Mouse (Mus musculus) intestine, embryonic 15.5 days (tissue): ENCODE data around the gene Klhl29. TPM values are rescaled to one million over a fixed set of nuclear protein-coding genes. Genes with fewer than 3 reads are reported as not detected.

Source experiments
- ATAC-seq: fragments of 200-750 bp; cut with Nextera tagmentation; 2 replicates; pipeline ENCODE4 v1.8.0; 2017; ENCODE audit warnings: moderate TSS enrichment, moderate library complexity
- H3K27ac ChIP-seq: fragments of 300-500 bp; sonication (generic); 2 replicates; pipeline ENCODE4 v1.5.1; 2015; ENCODE audit warnings: mild to moderate bottlenecking, inconsistent platforms
- H3K27me3 ChIP-seq: fragments of 300-500 bp; sonication (generic); replicated peaks from 2 replicates; pipeline ENCODE4 v1.6.1; 2015; ENCODE audit warnings: inconsistent platforms
- H3K36me3 ChIP-seq: fragments of 300-500 bp; sonication (generic); 2 replicates; pipeline ENCODE4 v1.6.1; 2015; ENCODE audit warnings: inconsistent platforms
- H3K4me1 ChIP-seq: fragments of 300-500 bp; sonication (generic); replicated peaks from 2 replicates; pipeline ENCODE4 v1.6.1; 2015; ENCODE audit warnings: inconsistent platforms
- H3K4me2 ChIP-seq: fragments of 300-500 bp; sonication (generic); replicated peaks from 2 replicates; pipeline ENCODE4 v1.6.1; 2015; ENCODE audit warnings: mild to moderate bottlenecking, inconsistent platforms
- H3K4me3 ChIP-seq: fragments of 300-500 bp; sonication (generic); replicated peaks from 2 replicates; pipeline ENCODE4 v1.5.1; 2015; ENCODE audit warnings: inconsistent platforms
- H3K9ac ChIP-seq: fragments of 300-500 bp; sonication (generic); 2 replicates; pipeline ENCODE4 v1.6.1; 2015; ENCODE audit warnings: inconsistent platforms
- H3K9me3 ChIP-seq: fragments of 300-500 bp; sonication (generic); 2 replicates; pipeline ENCODE4 v1.6.1; 2016; ENCODE audit warnings: inconsistent platforms
- WGBS: fragments of 180-500 bp; shearing (Covaris S2); methylation state at CpG from one replicate; pipeline ENCODE4 v1.1.7; 2015; 5-methylcytosine and 5-hydroxymethylcytosine counted together
- polyA plus RNA-seq: library from polyadenylated mRNA; unstranded; fragments of >200 nt; fragmentation: Nextera tagmentation; extraction: Ambion mirVana; gene quantifications from 2 replicates; pipeline ENCODE4 v1.2.1, GENCODE M21; 2015

Gene Klhl29
- polyA plus RNA-seq, 1 experiment from 2014 or later: 0.94 TPM

- WGBS: 69% methylated on average over 5 of the region's 5 CpGs
Observed at GRCm38 (mm10) chr12:5203385-5203784, 172.1 kb downstream of the Klhl29 start.

GRCm38 (mm10) chr12:5198254-5198653 is 177.2 kb downstream of the Klhl29 start:
- Histone ChIP-seq H3K4me3 (no peak overlapping the region), H3K9ac (no peak overlapping the region), H3K4me2 (no peak overlapping the region), H3K4me1 (no peaks in the 10 kb centered on the region), H3K27ac (no peak overlapping the region), H3K36me3 (no peaks in the 10 kb centered on the region), H3K27me3 (no peaks in the 10 kb centered on the region), H3K9me3 (no peaks in the 10 kb centered on the region)
- ATAC-seq: peak; percentile 62
- WGBS: 17% methylated on average over 4 of the region's 4 CpGs

More at GRCm38 (mm10) chr12:5203385-5203784, 172.1 kb downstream of the Klhl29 start:
- Histone ChIP-seq H3K9me3 (no peaks in the 10 kb centered on the region), H3K36me3 (no peaks in the 10 kb centered on the region; the same call in 1 of the 2 replicates), H3K4me1 (0 out of 2 replicates have a peak, but pooled peaks cover 8% of the 10 kb centered on the region), H3K4me2 (no peak overlapping the region), H3K27ac (no peak overlapping the region), H3K27me3 (no peaks in the 10 kb centered on the region), H3K4me3 (no peak overlapping the region), H3K9ac (no peak overlapping the region)
- ATAC-seq: no peak

GRCm38 (mm10) chr12:5194176-5194575 is 181.3 kb downstream of the Klhl29 start:
- H3K9me3 ChIP-seq: no peaks in the 10 kb centered on the region
- ATAC-seq: no peak
- no peak overlapping the region for H3K4me2 ChIP-seq
- peaks cover 7% of the 10 kb centered on the region for H3K4me1 ChIP-seq
- 51% methylated on average over 6 of the region's 6 CpGs for WGBS
- H3K27me3 ChIP-seq: no peaks in the 10 kb centered on the region
- H3K4me3 ChIP-seq: no peak overlapping the region
- H3K36me3 ChIP-seq: no peaks in the 10 kb centered on the region
- no peak overlapping the region for H3K9ac ChIP-seq
- no peak overlapping the region for H3K27ac ChIP-seq

GRCm38 (mm10) chr12:5192380-5192718 is 183.1 kb downstream of the Klhl29 start:
- ATAC-seq: no peak

DNA sequence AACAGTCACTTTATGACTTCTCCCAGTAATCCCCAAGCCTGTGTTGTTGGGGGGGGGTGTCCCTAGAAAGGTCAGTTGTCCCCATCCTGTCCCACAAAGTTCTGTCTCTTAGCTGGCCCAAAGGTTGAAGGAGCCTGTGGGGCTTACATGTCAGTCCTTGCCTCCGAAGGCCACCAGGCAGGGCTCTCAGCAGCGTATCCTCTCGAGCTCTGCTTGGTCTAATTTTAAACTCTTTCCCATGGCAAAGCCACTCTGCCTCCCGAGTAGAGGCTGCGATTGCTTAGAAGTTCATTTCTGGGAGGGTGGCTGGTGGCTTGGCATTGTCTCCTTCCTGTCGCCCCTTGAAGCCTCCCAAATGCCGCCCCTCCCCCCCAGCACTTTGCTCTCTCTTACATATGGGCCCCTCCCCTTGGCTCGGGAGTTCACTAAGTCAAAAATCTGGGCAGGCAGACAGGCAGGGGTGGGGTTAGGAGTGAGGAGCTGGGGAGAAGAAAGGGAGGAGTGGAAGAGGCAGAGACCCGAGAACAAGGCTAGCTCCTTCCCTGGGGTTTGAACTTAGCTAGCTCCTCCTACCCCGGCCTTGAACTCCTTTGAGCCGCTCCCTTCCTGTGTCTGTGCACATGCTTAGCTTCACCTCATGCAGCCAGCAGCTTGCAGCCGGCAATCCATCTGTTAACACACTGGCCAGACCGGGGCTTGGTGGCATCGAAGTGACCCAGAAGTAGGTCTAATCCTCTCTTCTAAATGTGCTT is 183.7 kb downstream of the Klhl29 start:
- H3K4me3 ChIP-seq: no peak overlapping the region
- H3K9me3 ChIP-seq: no peaks in the 10 kb centered on the region
- no peak overlapping the region for H3K9ac ChIP-seq
- H3K27ac ChIP-seq: peak overlapping the region; percentile 61
- H3K27me3 ChIP-seq: no peaks in the 10 kb centered on the region
- no peaks in the 10 kb centered on the region for H3K36me3 ChIP-seq
- peak overlapping the region; percentile 38 for H3K4me2 ChIP-seq
- H3K4me1 ChIP-seq: peaks cover 11% of the 10 kb centered on the region
- 13% methylated on average over 14 of the region's 14 CpGs for WGBS
- peak; percentile 81 for ATAC-seq

More at GRCm38 (mm10) chr12:5192380-5192718, 183.1 kb downstream of the Klhl29 start:
- Histone ChIP-seq H3K4me3 (no peak overlapping the region), H3K9me3 (no peaks in the 10 kb centered on the region), H3K9ac (no peak overlapping the region), H3K4me2 (peak overlapping the region; percentile 38), H3K27me3 (no peaks in the 10 kb centered on the region), H3K36me3 (no peaks in the 10 kb centered on the region), H3K4me1 (peaks cover 11% of the 10 kb centered on the region), H3K27ac (no peak overlapping the region)
- 60% methylated on average over 9 of the region's 9 CpGs for WGBS

GRCm38 (mm10) chr12:5191206-5191605 is 184.3 kb downstream of the Klhl29 start:
- ATAC-seq: no peak
- no peak overlapping the region; the same call in 1 of the 2 replicates for H3K4me2 ChIP-seq
- H3K4me3 ChIP-seq: no peak overlapping the region
- H3K9me3 ChIP-seq: no peaks in the 10 kb centered on the region
- peaks cover 13% of the 10 kb centered on the region for H3K4me1 ChIP-seq
- no peaks in the 10 kb centered on the region for H3K36me3 ChIP-seq
- H3K27ac ChIP-seq: no peak overlapping the region
- WGBS: 56% methylated on average over 4 of the region's 4 CpGs
- no peaks in the 10 kb centered on the region for H3K27me3 ChIP-seq
- no peak overlapping the region for H3K9ac ChIP-seq

DNA sequence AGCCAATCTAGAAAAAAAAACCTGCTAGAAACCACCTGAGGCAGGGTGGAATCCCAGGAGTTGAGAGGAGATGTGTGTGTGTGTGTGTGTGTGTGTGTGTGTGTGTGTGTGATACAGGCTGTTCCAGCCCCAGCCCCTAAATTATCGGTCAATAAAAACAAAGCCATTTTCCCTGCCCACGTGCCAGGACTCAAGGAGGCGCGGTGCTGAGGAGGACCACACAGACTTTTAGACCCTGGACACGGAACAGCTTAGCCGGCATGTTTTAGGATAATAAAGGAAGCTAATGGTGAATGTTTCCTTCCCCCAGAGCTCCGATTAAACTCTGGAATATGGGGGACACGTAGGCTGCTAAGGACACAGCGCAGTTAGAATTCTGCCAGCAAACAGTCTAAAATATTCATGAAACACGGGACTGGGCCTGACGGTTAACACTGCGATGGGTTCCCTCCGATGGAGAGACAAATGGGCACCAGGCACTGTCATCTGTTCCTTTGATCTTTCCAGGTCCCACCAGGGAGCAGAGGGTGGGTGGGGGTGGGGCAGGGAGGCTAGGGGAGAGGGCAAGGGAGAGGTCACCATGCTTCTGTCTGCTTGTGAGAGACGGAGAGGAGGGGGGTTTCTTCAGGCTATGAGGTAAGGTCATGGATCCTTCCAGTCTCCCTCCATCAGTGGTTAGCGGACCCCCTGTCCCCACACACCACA is 185.9 kb downstream of the Klhl29 start:
- Histone ChIP-seq H3K4me1 (peaks cover 13% of the 10 kb centered on the region), H3K27me3 (no peaks in the 10 kb centered on the region), H3K4me3 (no peak overlapping the region), H3K36me3 (no peaks in the 10 kb centered on the region), H3K9ac (no peak overlapping the region), H3K4me2 (no peak overlapping the region), H3K27ac (no peak overlapping the region), H3K9me3 (no peaks in the 10 kb centered on the region)
- WGBS: 47% methylated on average over 15 of the region's 15 CpGs
- no peak for ATAC-seq

DNA sequence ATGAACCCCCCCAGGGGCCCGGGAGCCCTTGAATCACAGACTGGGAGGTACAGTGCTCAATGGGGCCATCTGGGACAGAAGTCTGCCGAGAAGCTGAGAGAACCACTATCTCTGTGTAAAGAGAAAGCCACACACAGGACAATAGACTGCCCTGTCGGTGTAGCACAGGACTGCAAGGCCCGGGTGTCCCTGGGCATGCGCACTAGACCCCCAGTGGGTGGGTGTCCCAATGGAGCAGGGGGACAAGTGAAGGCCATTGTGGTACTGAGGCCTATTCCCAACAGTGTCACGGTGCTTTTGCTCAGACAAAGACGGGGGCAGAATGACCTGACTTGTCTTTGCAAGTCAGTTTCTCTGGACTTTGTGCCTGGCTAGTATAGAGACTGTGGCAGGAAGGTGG is 186.6 kb downstream of the Klhl29 start:
- Histone ChIP-seq H3K4me2 (no peak overlapping the region), H3K36me3 (no peaks in the 10 kb centered on the region), H3K27me3 (no peaks in the 10 kb centered on the region), H3K4me1 (peaks cover 13% of the 10 kb centered on the region), H3K27ac (no peak overlapping the region), H3K9me3 (no peaks in the 10 kb centered on the region), H3K4me3 (no peak overlapping the region), H3K9ac (no peak overlapping the region)
- ATAC-seq: no peak
- 63% methylated on average over 7 of the region's 7 CpGs for WGBS

GRCm38 (mm10) chr12:5187773-5188333 is 187.6 kb downstream of the Klhl29 start:
- Histone ChIP-seq H3K9me3 (no peaks in the 10 kb centered on the region), H3K9ac (no peak overlapping the region), H3K4me1 (peaks cover 13% of the 10 kb centered on the region), H3K4me3 (no peak overlapping the region), H3K4me2 (no peak overlapping the region), H3K27me3 (no peaks in the 10 kb centered on the region), H3K36me3 (no peaks in the 10 kb centered on the region), H3K27ac (no peak overlapping the region)
- ATAC-seq: no peak
- 89% methylated on average over 2 of the region's 2 CpGs for WGBS

DNA sequence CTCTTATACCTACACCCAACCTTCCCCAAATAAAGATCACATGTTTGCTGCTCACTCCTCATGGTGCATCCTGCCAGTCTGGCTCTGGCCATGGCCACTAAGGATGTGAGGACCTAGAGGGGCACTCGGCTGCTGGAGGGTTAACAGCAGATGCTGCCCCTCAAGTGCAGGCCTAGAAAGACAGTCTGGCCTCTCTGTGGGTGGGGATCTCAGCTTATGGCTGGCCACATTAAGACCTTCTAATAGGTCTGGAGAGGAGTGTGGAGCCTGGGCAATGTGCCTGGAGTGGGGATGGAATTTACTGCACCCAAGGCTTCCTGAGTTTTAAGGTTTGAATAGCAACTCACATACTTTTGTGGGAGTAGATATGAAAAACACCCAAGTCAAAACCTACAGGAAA is 188.8 kb downstream of the Klhl29 start:
- no peak overlapping the region for H3K27ac ChIP-seq
- ATAC-seq: no peak
- H3K36me3 ChIP-seq: no peaks in the 10 kb centered on the region
- no peak overlapping the region for H3K4me3 ChIP-seq
- no peaks in the 10 kb centered on the region for H3K27me3 ChIP-seq
- H3K4me2 ChIP-seq: no peak overlapping the region
- H3K9ac ChIP-seq: no peak overlapping the region
- H3K4me1 ChIP-seq: peaks cover 9% of the 10 kb centered on the region
- 55% methylated on average over 1 of the region's 1 CpGs for WGBS
- no peaks in the 10 kb centered on the region for H3K9me3 ChIP-seq

DNA sequence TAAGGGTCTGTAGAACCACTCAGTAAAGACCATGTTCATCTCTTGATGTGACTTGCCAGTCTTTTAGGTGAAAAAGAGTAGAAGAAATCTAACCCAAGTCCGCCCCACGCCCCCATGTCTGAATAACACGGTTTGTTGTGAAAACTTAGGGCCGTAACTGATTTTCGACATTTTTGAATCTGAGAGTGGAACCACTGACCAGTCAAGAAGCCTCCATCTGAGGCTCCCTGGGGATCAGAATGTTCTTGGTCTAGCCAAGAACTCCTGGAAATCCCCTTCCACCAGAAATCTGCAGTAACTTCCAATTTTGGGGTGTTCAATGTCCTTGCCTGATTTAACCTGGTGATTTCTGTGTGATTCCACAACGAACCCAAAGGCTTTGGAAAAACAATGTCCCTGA is 189.9 kb downstream of the Klhl29 start:
- Histone ChIP-seq H3K9ac (no peak overlapping the region), H3K36me3 (no peaks in the 10 kb centered on the region), H3K27ac (no peak overlapping the region), H3K9me3 (no peaks in the 10 kb centered on the region), H3K4me2 (no peak overlapping the region), H3K4me3 (no peak overlapping the region), H3K4me1 (0 out of 2 replicates have a peak, but pooled peaks cover 6% of the 10 kb centered on the region), H3K27me3 (no peaks in the 10 kb centered on the region)
- no peak for ATAC-seq
- 91% methylated on average over 6 of the region's 6 CpGs for WGBS

- H3K4me2 ChIP-seq: no peak overlapping the region
- WGBS: 91% methylated on average over 4 of the region's 4 CpGs
Observed at GRCm38 (mm10) chr12:5182586-5182985, 192.9 kb downstream of the Klhl29 start.

More at GRCm38 (mm10) chr12:5182586-5182985, 192.9 kb downstream of the Klhl29 start:
- no peak overlapping the region for H3K9ac ChIP-seq
- H3K27ac ChIP-seq: no peak overlapping the region
- 0 out of 2 replicates have a peak, but pooled peaks cover 2% of the 10 kb centered on the region for H3K4me1 ChIP-seq
- no peaks in the 10 kb centered on the region for H3K9me3 ChIP-seq
- H3K36me3 ChIP-seq: no peaks in the 10 kb centered on the region
- H3K4me3 ChIP-seq: no peak overlapping the region
- no peaks in the 10 kb centered on the region for H3K27me3 ChIP-seq
- no peak for ATAC-seq
